Mouse (Mus musculus): Measurements from ENCODE around the gene Fndc7. TPM values are rescaled to one million over a fixed set of nuclear protein-coding genes. Genes with fewer than 3 reads are reported as not detected.
"Not testable (repeated sequence)": the region's sequence is repeated elsewhere in the genome, so short reads cannot be mapped to it uniquely, and the experiment has no call there.

Fndc7 gene
- polyA plus RNA-seq, 1 experiment from 2014 or later = 1.9 TPM

DNA sequence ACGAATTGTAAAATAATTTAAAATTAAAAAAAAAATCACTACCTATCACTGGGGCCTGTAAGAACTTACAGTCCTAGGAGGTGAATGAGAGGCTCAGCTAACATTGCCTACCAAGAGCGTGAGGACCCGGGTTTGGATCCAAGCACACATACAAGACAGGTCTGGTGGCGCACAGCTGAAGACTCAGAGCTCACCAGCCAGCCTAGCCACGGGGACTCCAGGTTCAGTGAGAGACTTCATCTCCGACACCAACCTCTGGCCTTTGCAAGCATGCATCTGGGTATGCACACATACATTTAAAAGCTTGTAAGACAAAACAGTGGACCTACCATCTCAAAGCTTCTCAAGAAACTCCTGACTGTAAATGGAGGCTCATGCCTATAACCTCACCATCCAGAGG is 52.9 kb downstream of the Fndc7 start:
- WGBS = 94% methylated on average over 6 of the region's 6 CpGs
- Histone ChIP-seq H3K27ac (ENCODE audit: low read length) (no peak overlapping the region), H3K4me3 (ENCODE audit: low read depth, low read length) (no peak overlapping the region), H3K9me3 (ENCODE audit: low read length) (no peaks in the 10 kb centered on the region), H3K27me3 (replicated peaks; ENCODE audit: insufficient read depth, low read length) (no peaks in the 10 kb centered on the region), H3K4me1 (ENCODE audit: insufficient read depth, low read depth, low read length) (peaks cover 5% of the 10 kb centered on the region; the same call in 1 of the 2 replicates), H3K4me2 (replicated peaks; ENCODE audit: low read depth, low read length) (no peak overlapping the region), H3K36me3 (ENCODE audit: insufficient read depth, low read length) (no peaks in the 10 kb centered on the region), H3K9ac (replicated peaks; ENCODE audit: low read depth) (no peak overlapping the region)
- DNase-seq (ENCODE audit: low spot score) (no peak), ATAC-seq (no peak)
- TF ChIP-seq CTCF (IDR thresholded peaks at IDR 0.05) (no peak), EP300 (IDR thresholded peaks at IDR 0.05) (no peak)

DNA sequence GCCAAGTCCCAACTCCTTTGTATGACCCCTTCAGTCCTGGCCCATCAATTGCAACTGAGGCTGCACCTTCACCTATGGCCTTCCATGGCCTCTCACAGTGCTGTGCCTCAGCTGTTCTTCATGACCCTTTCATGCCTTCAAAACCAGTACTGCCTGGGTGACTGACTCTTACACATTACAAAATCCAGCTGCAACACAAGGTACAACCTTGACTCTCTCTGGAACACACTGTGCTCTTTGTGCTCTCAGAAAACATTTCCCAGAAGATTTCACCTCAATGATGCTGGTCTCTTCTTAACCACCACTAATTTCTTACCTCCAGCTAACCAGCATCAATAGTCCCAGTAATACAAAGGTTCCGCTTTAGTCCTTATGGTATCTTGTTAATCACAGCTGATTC is 56.1 kb downstream of the Fndc7 start:
- not testable (repeated sequence) for H3K4me2 ChIP-seq (replicated peaks; ENCODE audit: low read depth, low read length); H3K4me3 ChIP-seq (ENCODE audit: low read depth, low read length); H3K36me3 ChIP-seq (ENCODE audit: insufficient read depth, low read length); ATAC-seq; H3K4me1 ChIP-seq (ENCODE audit: insufficient read depth, low read depth, low read length); H3K9ac ChIP-seq (replicated peaks; ENCODE audit: low read depth); DNase-seq (ENCODE audit: low spot score); H3K9me3 ChIP-seq (ENCODE audit: low read length); H3K27me3 ChIP-seq (replicated peaks; ENCODE audit: insufficient read depth, low read length); H3K27ac ChIP-seq (ENCODE audit: low read length)
- 95% methylated on average over 1 of the region's 1 CpGs for WGBS

DNA sequence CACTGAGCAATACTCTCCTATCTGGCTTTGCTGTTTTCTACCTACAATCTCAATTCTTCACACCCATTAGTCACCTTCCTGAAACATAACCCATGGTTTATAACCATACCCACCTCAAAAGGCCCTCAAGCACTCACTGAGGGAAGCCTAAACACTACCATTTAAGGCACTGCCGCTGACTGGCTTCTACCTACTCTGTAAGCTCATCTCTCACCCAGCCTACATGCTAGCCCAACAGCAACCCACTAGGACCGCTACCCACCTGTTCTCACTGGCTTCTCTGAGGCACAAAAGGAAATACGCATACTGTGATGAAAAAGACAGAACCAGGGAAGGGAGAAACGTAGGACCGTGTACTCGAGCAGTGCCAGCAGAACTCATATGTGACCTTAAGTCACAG is 58.1 kb downstream of the Fndc7 start:
- 92% methylated on average over 6 of the region's 6 CpGs for WGBS
- Histone ChIP-seq H3K9ac (replicated peaks; ENCODE audit: low read depth) (no peak overlapping the region), H3K4me1 (ENCODE audit: insufficient read depth, low read depth, low read length) (0 out of 2 replicates have a peak, but pooled peaks cover 3% of the 10 kb centered on the region), H3K9me3 (ENCODE audit: low read length) (no peaks in the 10 kb centered on the region), H3K36me3 (ENCODE audit: insufficient read depth, low read length) (no peaks in the 10 kb centered on the region), H3K4me3 (ENCODE audit: low read depth, low read length) (no peak overlapping the region), H3K27ac (ENCODE audit: low read length) (peak overlapping the region; percentile 29; the same call in 1 of the 2 replicates), H3K4me2 (replicated peaks; ENCODE audit: low read depth, low read length) (no peak overlapping the region), H3K27me3 (replicated peaks; ENCODE audit: insufficient read depth, low read length) (no peaks in the 10 kb centered on the region)
- no peak for TF ChIP-seq CTCF (IDR thresholded peaks at IDR 0.05)
- no peak for TF ChIP-seq EP300 (IDR thresholded peaks at IDR 0.05)
- DNase-seq (ENCODE audit: low spot score) (no peak), ATAC-seq (no peak)

DNA sequence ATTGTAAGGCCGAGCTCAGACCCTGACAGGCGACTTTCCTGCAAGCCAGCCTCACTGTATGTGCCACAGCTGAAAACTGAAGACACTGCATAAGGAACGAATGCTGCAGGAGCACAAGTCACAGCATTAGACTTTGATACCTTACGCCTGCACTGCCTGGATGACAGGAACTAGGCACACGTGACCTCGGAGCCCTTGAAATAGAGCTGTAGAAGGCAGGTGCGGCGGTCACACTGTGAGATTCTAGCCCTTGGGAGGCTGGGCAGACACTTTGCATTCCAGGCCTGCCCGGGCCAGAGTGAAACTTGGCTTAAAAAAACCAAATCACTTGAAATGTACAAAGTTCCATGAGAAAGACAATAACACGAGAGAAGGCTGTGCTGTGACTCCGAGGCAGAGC is 59.3 kb downstream of the Fndc7 start:
- H3K9ac ChIP-seq (replicated peaks; ENCODE audit: low read depth) = no peak overlapping the region
- no peaks in the 10 kb centered on the region for H3K9me3 ChIP-seq (ENCODE audit: low read length)
- 59% methylated on average over 11 of the region's 11 CpGs for WGBS
- H3K27ac ChIP-seq (ENCODE audit: low read length) = peak overlapping the region; percentile 29; the same call in 1 of the 2 replicates
- peaks cover 3% of the 10 kb centered on the region; the same call in 1 of the 2 replicates for H3K36me3 ChIP-seq (ENCODE audit: insufficient read depth, low read length)
- 0 out of 2 replicates have a peak, but pooled peaks cover 3% of the 10 kb centered on the region for H3K4me1 ChIP-seq (ENCODE audit: insufficient read depth, low read depth, low read length)
- no peaks in the 10 kb centered on the region for H3K27me3 ChIP-seq (replicated peaks; ENCODE audit: insufficient read depth, low read length)
- peak; percentile 97 for ATAC-seq
- DNase-seq (ENCODE audit: low spot score) = peak; percentile 87
- TF ChIP-seq EP300 (IDR thresholded peaks at IDR 0.05) (peak; percentile 47; the same call in 1 of the 2 replicates), CTCF (IDR thresholded peaks at IDR 0.05) (no peak)
- no peak overlapping the region for H3K4me2 ChIP-seq (replicated peaks; ENCODE audit: low read depth, low read length)
- H3K4me3 ChIP-seq (ENCODE audit: low read depth, low read length) = no peak overlapping the region

DNA sequence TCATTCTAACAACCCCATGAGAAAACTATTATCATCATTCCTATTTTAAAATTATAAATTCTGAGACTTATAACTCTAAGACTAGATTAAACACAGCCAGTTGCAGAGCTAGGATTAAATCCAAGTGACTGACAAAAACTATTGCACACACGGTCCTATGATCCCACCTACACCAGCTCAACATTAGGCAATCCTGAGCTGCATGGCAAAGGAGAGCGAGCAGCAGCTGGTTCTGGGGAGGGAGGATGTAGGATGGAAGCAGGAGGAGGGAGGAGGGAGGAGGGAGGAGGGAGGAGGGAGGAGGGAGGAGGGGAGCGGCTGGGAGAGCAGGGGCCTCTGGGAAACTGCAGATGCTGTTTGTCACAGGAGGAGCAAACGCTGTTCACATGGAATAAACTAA is 74.2 kb downstream of the Fndc7 start:
- DNase-seq (ENCODE audit: low spot score) (no peak), ATAC-seq (no peak)
- no peak overlapping the region for H3K9ac ChIP-seq (replicated peaks; ENCODE audit: low read depth)
- H3K27me3 ChIP-seq (replicated peaks; ENCODE audit: insufficient read depth, low read length) = no peaks in the 10 kb centered on the region
- no peaks in the 10 kb centered on the region for H3K9me3 ChIP-seq (ENCODE audit: low read length)
- H3K4me3 ChIP-seq (ENCODE audit: low read depth, low read length) = no peak overlapping the region
- TF ChIP-seq CTCF (IDR thresholded peaks at IDR 0.05) (no peak), EP300 (IDR thresholded peaks at IDR 0.05) (no peak)
- no peaks in the 10 kb centered on the region for H3K4me1 ChIP-seq (ENCODE audit: insufficient read depth, low read depth, low read length)
- WGBS = 76% methylated on average over 4 of the region's 4 CpGs
- no peak overlapping the region for H3K27ac ChIP-seq (ENCODE audit: low read length)
- peaks cover 31% of the 10 kb centered on the region; the same call in 1 of the 2 replicates for H3K36me3 ChIP-seq (ENCODE audit: insufficient read depth, low read length)
- H3K4me2 ChIP-seq (replicated peaks; ENCODE audit: low read depth, low read length) = no peak overlapping the region

DNA sequence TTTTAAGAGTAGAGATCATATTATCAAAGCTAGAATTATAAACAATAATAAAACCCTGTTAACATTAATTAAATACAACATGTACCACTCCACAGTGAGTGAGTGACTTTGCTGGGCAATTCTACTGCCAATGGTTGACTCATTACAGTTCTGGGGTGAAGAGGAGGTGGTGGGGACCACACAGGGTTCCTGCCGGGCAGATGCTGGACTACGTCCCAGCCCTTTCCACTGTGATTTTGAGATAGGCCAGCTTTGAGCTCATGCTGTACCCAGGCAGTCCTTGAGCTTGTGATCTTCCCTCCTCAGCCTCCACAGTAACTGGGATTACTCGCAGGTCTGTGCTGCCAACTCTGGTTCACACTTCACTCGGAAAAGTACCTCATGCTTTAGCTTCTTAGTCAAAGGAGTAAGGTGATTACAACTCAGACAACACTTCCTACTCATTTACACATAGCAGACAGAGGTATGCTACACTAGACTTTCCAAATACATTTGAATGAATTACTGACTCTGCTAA is 79.0 kb downstream of the Fndc7 start:
- no peaks in the 10 kb centered on the region for H3K9me3 ChIP-seq (ENCODE audit: low read length)
- DNase-seq (ENCODE audit: low spot score) (peak; percentile 44), ATAC-seq (peak; percentile 79)
- TF ChIP-seq EP300 (IDR thresholded peaks at IDR 0.05) (peak; percentile 10; the same call in 1 of the 2 replicates), CTCF (IDR thresholded peaks at IDR 0.05) (no peak)
- peaks cover 25% of the 10 kb centered on the region; the same call in 1 of the 2 replicates for H3K36me3 ChIP-seq (ENCODE audit: insufficient read depth, low read length)
- WGBS = 57% methylated on average over 4 of the region's 4 CpGs
- no peak overlapping the region for H3K9ac ChIP-seq (replicated peaks; ENCODE audit: low read depth)
- no peak overlapping the region for H3K4me3 ChIP-seq (ENCODE audit: low read depth, low read length)
- H3K27me3 ChIP-seq (replicated peaks; ENCODE audit: insufficient read depth, low read length) = no peaks in the 10 kb centered on the region
- no peaks in the 10 kb centered on the region for H3K4me1 ChIP-seq (ENCODE audit: insufficient read depth, low read depth, low read length)
- H3K27ac ChIP-seq (ENCODE audit: low read length) = no peak overlapping the region
- no peak overlapping the region for H3K4me2 ChIP-seq (replicated peaks; ENCODE audit: low read depth, low read length)

DNA sequence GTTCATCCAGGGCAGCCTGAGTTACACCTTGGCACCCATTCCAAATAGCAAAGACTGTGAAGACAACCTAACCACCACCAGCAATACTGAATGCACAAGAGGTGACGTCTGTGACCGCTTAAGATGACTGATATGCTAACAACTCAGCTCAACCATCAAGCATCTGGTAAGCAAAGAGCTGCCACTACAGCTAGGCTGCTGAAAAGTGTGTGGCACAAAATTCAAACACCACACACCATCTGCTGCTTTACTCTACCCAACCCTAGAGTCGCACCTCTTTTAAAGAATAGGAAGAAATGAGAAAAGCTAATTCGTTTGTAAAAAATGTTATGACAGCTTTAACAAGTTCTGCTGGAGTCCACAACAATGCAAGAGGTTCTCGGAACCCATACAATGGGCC is 84.2 kb downstream of the Fndc7 start:
- H3K4me1 ChIP-seq (ENCODE audit: insufficient read depth, low read depth, low read length) = no peaks in the 10 kb centered on the region
- no peaks in the 10 kb centered on the region for H3K27me3 ChIP-seq (replicated peaks; ENCODE audit: insufficient read depth, low read length)
- H3K36me3 ChIP-seq (ENCODE audit: insufficient read depth, low read length) = peaks cover 36% of the 10 kb centered on the region
- H3K9me3 ChIP-seq (ENCODE audit: low read length) = no peaks in the 10 kb centered on the region
- H3K4me2 ChIP-seq (replicated peaks; ENCODE audit: low read depth, low read length) = no peak overlapping the region
- H3K9ac ChIP-seq (replicated peaks; ENCODE audit: low read depth) = no peak overlapping the region
- 87% methylated on average over 5 of the region's 5 CpGs for WGBS
- no peak overlapping the region for H3K4me3 ChIP-seq (ENCODE audit: low read depth, low read length)
- no peak overlapping the region for H3K27ac ChIP-seq (ENCODE audit: low read length)
- DNase-seq (ENCODE audit: low spot score) (no peak), ATAC-seq (no peak)
- TF ChIP-seq EP300 (IDR thresholded peaks at IDR 0.05) (no peak), CTCF (IDR thresholded peaks at IDR 0.05) (no peak)

Other genes with a start within 250 kb of the Fndc7 start
- gene Clcc1, start 236.1 kb downstream of the Fndc7 start, polyA plus RNA-seq (2015; fragmentation: Nextera tagmentation; extraction: Ambion mirVana) = 63.6 and 65.2 TPM in 2 replicates
- gene Gpsm2, start 167.7 kb downstream of the Fndc7 start, polyA plus RNA-seq (2015; fragmentation: Nextera tagmentation; extraction: Ambion mirVana) = 22.9 and 23.7 TPM in 2 replicates
- 0.10 and 0.21 TPM in 2 replicates for gene Aknad1, start 150.3 kb downstream of the Fndc7 start, polyA plus RNA-seq (2015; fragmentation: Nextera tagmentation; extraction: Ambion mirVana)
- 58.1 and 60.6 TPM in 2 replicates for gene Stxbp3, start 49.5 kb downstream of the Fndc7 start, polyA plus RNA-seq (2015; fragmentation: Nextera tagmentation; extraction: Ambion mirVana)
- 42.5 and 48.7 TPM in 2 replicates for gene Prpf38b, start 21.7 kb upstream of the Fndc7 start, polyA plus RNA-seq (2015; fragmentation: Nextera tagmentation; extraction: Ambion mirVana)
- gene Henmt1, start 49.9 kb upstream of the Fndc7 start, polyA plus RNA-seq (2015; fragmentation: Nextera tagmentation; extraction: Ambion mirVana) = 0.23 and 0.30 TPM in 2 replicates
- gene Gm9857, start 50.4 kb upstream of the Fndc7 start, polyA plus RNA-seq (2015; fragmentation: Nextera tagmentation; extraction: Ambion mirVana) = not detected in 2 replicates
- gene Fam102b, start 137.6 kb upstream of the Fndc7 start, polyA plus RNA-seq (2015; fragmentation: Nextera tagmentation; extraction: Ambion mirVana) = 13.2 and 13.7 TPM in 2 replicates
- gene Slc25a54, start 190.5 kb upstream of the Fndc7 start, polyA plus RNA-seq (2015; fragmentation: Nextera tagmentation; extraction: Ambion mirVana) = not detected in 2 replicates
- gene Slc25a24, start 233.1 kb upstream of the Fndc7 start, polyA plus RNA-seq (2015; fragmentation: Nextera tagmentation; extraction: Ambion mirVana) = 18.0 and 21.2 TPM in 2 replicates

All from lung, postnatal 0 days (tissue).